Mouse (Mus musculus) layer of hippocampus, adult 2 months (tissue): ENCODE data around the gene Slc43a3. TPM values are rescaled to one million over a fixed set of nuclear protein-coding genes. Genes with fewer than 3 reads are reported as not detected.

Source experiments
- DNase-seq, 2 experiments: peaks; one replicate each; pipeline ENCODE4 v3.0.0; 2022; ENCODE audit warnings: low spot score in 2 of 2
- H3K27ac ChIP-seq: fragments of 200-600 bp; 2 replicates; pipeline ENCODE4 v1.8.1; 2022
- H3K4me3 ChIP-seq: fragments of 200-600 bp; 2 replicates; pipeline ENCODE4 v1.8.1; 2022; ENCODE audit warnings: mild to moderate bottlenecking
- CTCF ChIP-seq: fragments of 200-600 bp; conservative IDR thresholded peaks from 2 replicates; pipeline ENCODE4 v1.8.1; 2022; ENCODE audit warnings: antibody characterized with exemption, mild to moderate bottlenecking, moderate library complexity
- microRNA-seq, 2 experiments: library from miRNA; unstranded; fragments of <30 nt; microRNA quantifications; one replicate each; pipeline ENCODE4 v1.2.0; 2021
- total RNA-seq, 2 experiments: library from RNA; stranded (reverse); gene quantifications; 2 replicates each; pipeline ENCODE4 v1.2.3; 2021

Gene Slc43a3
- total RNA-seq, 2 experiments from 2014 or later = 0.61 to 0.84 TPM

- no peak for TF ChIP-seq CTCF
- Histone ChIP-seq H3K27ac (no peak overlapping the region), H3K4me3 (no peak overlapping the region)
- DNase-seq = no peak
Measured at GRCm38 (mm10) chr2:84964111-84964801, 27.9 kb downstream of the Slc43a3 start.

- DNase-seq = no peak
- H3K27ac ChIP-seq = no peak overlapping the region
- H3K4me3 ChIP-seq = no peak overlapping the region
- TF ChIP-seq CTCF = no peak
Measured at GRCm38 (mm10) chr2:84967318-84967991, 31.1 kb downstream of the Slc43a3 start.

GRCm38 (mm10) chr2:84975580-84975979 lies 39.2 kb downstream of the Slc43a3 start:
- DNase-seq = no peak
- no peak overlapping the region for H3K27ac ChIP-seq
- no peak for TF ChIP-seq CTCF
- no peak overlapping the region for H3K4me3 ChIP-seq

GRCm38 (mm10) chr2:84980188-84980587 lies 43.8 kb downstream of the Slc43a3 start, which contains the start of gene Prg2:
TSS of gene Prg2 (plus strand) at chr2:84980461.
- no peak for DNase-seq
- Histone ChIP-seq H3K27ac (no peak within 1 kb of the TSS), H3K4me3 (no peak within 1 kb of the TSS)
- TF ChIP-seq CTCF = no peak

- DNase-seq = no peak
- Histone ChIP-seq H3K27ac (no peak within 1 kb of the TSS), H3K4me3 (no peak within 1 kb of the TSS)
- no peak for TF ChIP-seq CTCF
Measured at GRCm38 (mm10) chr2:84987930-84988329, 51.6 kb downstream of the Slc43a3 start, which contains the start of gene Prg3. TSS of gene Prg3 (plus strand) at chr2:84988215.

GRCm38 (mm10) chr2:84996376-84996775 lies 60.0 kb downstream of the Slc43a3 start:
- Histone ChIP-seq H3K27ac (no peak overlapping the region), H3K4me3 (no peak overlapping the region)
- no peak for DNase-seq
- no peak for TF ChIP-seq CTCF

- no peak overlapping the region for H3K27ac ChIP-seq
- no peak overlapping the region for H3K4me3 ChIP-seq
- TF ChIP-seq CTCF = no peak
- DNase-seq = no peak
Measured at GRCm38 (mm10) chr2:84999486-85000181, 63.3 kb downstream of the Slc43a3 start.

GRCm38 (mm10) chr2:85001497-85001896 lies 65.1 kb downstream of the Slc43a3 start:
- no peak overlapping the region for H3K27ac ChIP-seq
- no peak overlapping the region for H3K4me3 ChIP-seq
- DNase-seq = no peak
- no peak for TF ChIP-seq CTCF

GRCm38 (mm10) chr2:85002575-85002974 lies 66.2 kb downstream of the Slc43a3 start:
- DNase-seq = no peak
- Histone ChIP-seq H3K27ac (no peak overlapping the region), H3K4me3 (no peak overlapping the region)
- TF ChIP-seq CTCF = no peak

GRCm38 (mm10) chr2:85004341-85004740 lies 68.0 kb downstream of the Slc43a3 start:
- peak in 1 of 2 experiments; percentile 51 for DNase-seq
- Histone ChIP-seq H3K27ac (no peak overlapping the region), H3K4me3 (no peak overlapping the region)
- no peak for TF ChIP-seq CTCF

- no peak for DNase-seq
- no peak overlapping the region for H3K27ac ChIP-seq
Measured at GRCm38 (mm10) chr2:85006600-85006999, 70.2 kb downstream of the Slc43a3 start.

GRCm38 (mm10) chr2:85007729-85008128 lies 71.3 kb downstream of the Slc43a3 start:
- TF ChIP-seq CTCF = peak; percentile 87
- no peak overlapping the region for H3K27ac ChIP-seq
- DNase-seq = no peak
- H3K4me3 ChIP-seq = no peak overlapping the region

More at GRCm38 (mm10) chr2:85006600-85006999, 70.2 kb downstream of the Slc43a3 start:
- no peak overlapping the region for H3K4me3 ChIP-seq
- no peak for TF ChIP-seq CTCF

Small RNA genes lying within 50 kb of the gene (microRNA-seq; reads per million reads assigned to microRNA genes)
- 0 reads per million in 2 experiments for gene Gm24332

Other genes with a start within 250 kb of the Slc43a3 start
- 10 to 100 TPM; 37.4 to 38.1 TPM for gene Zdhhc5, start 221.4 kb upstream of the Slc43a3 start, total RNA-seq
- 1 to 10 TPM; 8.1 to 8.8 TPM for gene Clp1, start 209.2 kb upstream of the Slc43a3 start, total RNA-seq
- gene Ypel4, start 202.5 kb upstream of the Slc43a3 start, total RNA-seq = 10 to 100 TPM; 90.0 to 93.4 TPM
- 1 to 10 TPM; 1.6 to 2.5 TPM for gene Gm19426, start 192.9 kb upstream of the Slc43a3 start, total RNA-seq
- gene Serping1, start 161.1 kb upstream of the Slc43a3 start, total RNA-seq = 1 to 10 TPM; 7.4 to 8.4 TPM
- gene Ube2l6, start 137.8 kb upstream of the Slc43a3 start, total RNA-seq = 1 to 10 TPM; 6.0 to 6.1 TPM
- not detected for gene Smtnl1, start 113.9 kb upstream of the Slc43a3 start, total RNA-seq
- gene Timm10, start 109.6 kb upstream of the Slc43a3 start, total RNA-seq = 10 to 100 TPM; 48.7 to 57.5 TPM
- under 1 TPM; 0.27 to 0.79 TPM for gene Slc43a1, start 97.7 kb upstream of the Slc43a3 start, total RNA-seq
- 10 to 100 TPM; 85.9 to 88.8 TPM for gene Rtn4rl2, start 49.9 kb upstream of the Slc43a3 start, total RNA-seq
- gene Prg2, start 43.9 kb downstream of the Slc43a3 start, total RNA-seq = not detected
- not detected for gene Prg3, start 51.6 kb downstream of the Slc43a3 start, total RNA-seq
- gene Ssrp1, start 100.7 kb downstream of the Slc43a3 start, total RNA-seq = 100 to 1,000 TPM; 125 to 132 TPM
- 1 to 10 TPM; 2.3 to 2.4 TPM for gene P2rx3, start 100.9 kb downstream of the Slc43a3 start, total RNA-seq
- 100 to 1,000 TPM; 166 to 182 TPM for gene Tnks1bp1, start 111.4 kb downstream of the Slc43a3 start, total RNA-seq
- 1 to 10 TPM in 1 of 2 experiments, under 1 TPM in 1; 0.42 to 1.0 TPM for gene Aplnr, start 199.6 kb downstream of the Slc43a3 start, total RNA-seq